In genomic region chr4:88211200-88211885, GRCm38 (mm10) we compare ENCODE assay signal across 16 mouse cellular contexts.
A peak's percentile ranks its signal among the peaks of the same experiment; 100 is the strongest.
DNase-seq lines count a peak whose midpoint lies in the region; ATAC-seq lines count a peak whose summit lies in the region.
"Had no signal": no experiment of that assay in that cellular context is flagged by ENCODE, and none has a peak within 500 bp of the region (broad histone marks: within the 10 kb centered on the region; RNA-seq: fewer than 3 reads in every experiment).

No protein-coding gene starts in this region.

- no peak overlapping the region for H3K9ac ChIP-seq in forebrain, embryonic 15.5 days (replicated peaks)
- H3K9ac ChIP-seq in midbrain, embryonic 14.5 days (replicated peaks; ENCODE audit: low read length) = no peak overlapping the region
- no peak overlapping the region for H3K9ac ChIP-seq in intestine, embryonic 16.5 days (ENCODE audit: low read depth, low read length)
- H3K9ac ChIP-seq: heart, embryonic 13.5 days; liver, embryonic 12.5 days had no signal

- no peaks in the 10 kb centered on the region for H3K9me3 ChIP-seq in forebrain, embryonic 15.5 days
- H3K9me3 ChIP-seq in midbrain, embryonic 14.5 days (ENCODE audit: control insufficient read depth, low read length) = no peaks in the 10 kb centered on the region
- H3K9me3 ChIP-seq in intestine, embryonic 16.5 days (ENCODE audit: control insufficient read depth, low read length) = no peaks in the 10 kb centered on the region
- H3K9me3 ChIP-seq: heart, embryonic 13.5 days; liver, embryonic 12.5 days had no signal

- no peak overlapping the region for H3K4me3 ChIP-seq in forebrain, embryonic 15.5 days
- H3K4me3 ChIP-seq in midbrain, embryonic 14.5 days (replicated peaks; ENCODE audit: low read depth, low read length) = no peak overlapping the region
- H3K4me3 ChIP-seq in intestine, embryonic 16.5 days (ENCODE audit: low read length) = no peak overlapping the region
- H3K4me3 ChIP-seq: erythroblast, embryonic 14.5 days; heart, embryonic 13.5 days; left cerebral cortex, adult 2 months; liver, embryonic 12.5 days had no signal

- H3K27ac ChIP-seq in forebrain, embryonic 15.5 days (replicated peaks) = peak overlapping the region; percentile 93
- peak overlapping the region; percentile 85 for H3K27ac ChIP-seq in midbrain, embryonic 14.5 days (replicated peaks; ENCODE audit: low read depth, low read length)
- no peak overlapping the region for H3K27ac ChIP-seq in intestine, embryonic 16.5 days (ENCODE audit: low read length)
- H3K27ac ChIP-seq: heart, embryonic 13.5 days; kidney, postnatal 0 days; left cerebral cortex, adult 2 months; liver, embryonic 12.5 days had no signal

- H3K27me3 ChIP-seq in forebrain, embryonic 15.5 days = no peaks in the 10 kb centered on the region
- H3K27me3 ChIP-seq in midbrain, embryonic 14.5 days (ENCODE audit: control insufficient read depth, insufficient read depth, low read length) = no peaks in the 10 kb centered on the region
- no peaks in the 10 kb centered on the region for H3K27me3 ChIP-seq in intestine, embryonic 16.5 days (replicated peaks; ENCODE audit: control insufficient read depth, insufficient read depth, low read length)
- H3K27me3 ChIP-seq: liver, embryonic 12.5 days had no signal

- H3K4me1 ChIP-seq in forebrain, embryonic 15.5 days = peaks cover 39% of the 10 kb centered on the region
- H3K4me1 ChIP-seq in midbrain, embryonic 14.5 days (ENCODE audit: control insufficient read depth, insufficient read depth, low read length) = peaks cover 25% of the 10 kb centered on the region
- H3K4me1 ChIP-seq in intestine, embryonic 16.5 days (ENCODE audit: control insufficient read depth, insufficient read depth, low read length) = peaks cover 6% of the 10 kb centered on the region
- H3K4me1 ChIP-seq: liver, embryonic 12.5 days had no signal

- WGBS in forebrain, embryonic 15.5 days = 19% methylated on average over 2 of the region's 2 CpGs
- 34% methylated on average over 2 of the region's 2 CpGs for WGBS in midbrain, embryonic 14.5 days
- WGBS in intestine, embryonic 16.5 days = 78% methylated on average over 2 of the region's 2 CpGs

- peak overlapping the region; percentile 14; the same call in 1 of the 2 replicates for H3K4me2 ChIP-seq in forebrain, embryonic 15.5 days (replicated peaks)
- H3K4me2 ChIP-seq in midbrain, embryonic 14.5 days (ENCODE audit: low read length) = no peak overlapping the region
- no peak overlapping the region for H3K4me2 ChIP-seq in intestine, embryonic 16.5 days (ENCODE audit: low read depth, low read length)
- H3K4me2 ChIP-seq: heart, embryonic 13.5 days; liver, embryonic 12.5 days had no signal

- peak; percentile 82 for ATAC-seq in forebrain, embryonic 15.5 days (replicated peaks)
- peak; percentile 66; the same call in 1 of the 2 replicates for ATAC-seq in midbrain, embryonic 14.5 days (ENCODE audit: low FRiP score, low TSS enrichment)
- no peak for ATAC-seq in intestine, embryonic 16.5 days
- ATAC-seq: liver, embryonic 12.5 days; lung, postnatal 0 days had no signal

- no peaks in the 10 kb centered on the region for H3K36me3 ChIP-seq in forebrain, embryonic 15.5 days
- H3K36me3 ChIP-seq in midbrain, embryonic 14.5 days (ENCODE audit: control insufficient read depth, insufficient read depth, low read length) = no peaks in the 10 kb centered on the region
- H3K36me3 ChIP-seq in intestine, embryonic 16.5 days (ENCODE audit: control insufficient read depth, insufficient read depth, low read length) = no peaks in the 10 kb centered on the region
- H3K36me3 ChIP-seq: heart, embryonic 13.5 days; liver, embryonic 12.5 days had no signal

- peak; percentile 18 for DNase-seq in layer of hippocampus, adult 11-12 months (ENCODE audit: low spot score)
- DNase-seq in layer of hippocampus, postnatal 10 days (ENCODE audit: low spot score in 2 of 2) = no peak
- peak; percentile 88 for DNase-seq in brain, adult 2 months (ENCODE audit: low read depth, low spot score)
- DNase-seq in midbrain, embryonic 14.5 days = peak; percentile 84
- no peak for DNase-seq in urinary bladder, postnatal 36 days (ENCODE audit: low spot score in 2 of 2)
- DNase-seq: adrenal gland, postnatal 36 days; cerebellum, adult 11-12 months; gastrocnemius, postnatal 14 days had no signal

Comparison
In these comparisons a context has a peak if more than half of its experiments do, and no peak if none do; other contexts are left out.
1. DNase-seq: peak in layer of hippocampus, adult 11-12 months (single experiment), brain, adult 2 months (single experiment) and midbrain, embryonic 14.5 days (single experiment); none in layer of hippocampus, postnatal 10 days (0 of 2) and urinary bladder, postnatal 36 days (0 of 2).